Mouse (Mus musculus): ENCODE results near the gene Olfr512. TPM values are rescaled to one million over a fixed set of nuclear protein-coding genes. Genes with fewer than 3 reads are reported as not detected.

Gene Olfr512
- not detected in 2 replicates for polyA plus RNA-seq (2012; rRNA removed)

GRCm38 (mm10) chr7:108713020-108713419, at the start of gene Olfr512:
TSS of gene Olfr512 (plus strand) at chr7:108713320.

GRCm38 (mm10) chr7:108666118-108666517, 47.0 kb upstream of the Olfr512 start, which contains the start of gene Olfr510:
TSS of gene Olfr510 (plus strand) at chr7:108666418.

DNA sequence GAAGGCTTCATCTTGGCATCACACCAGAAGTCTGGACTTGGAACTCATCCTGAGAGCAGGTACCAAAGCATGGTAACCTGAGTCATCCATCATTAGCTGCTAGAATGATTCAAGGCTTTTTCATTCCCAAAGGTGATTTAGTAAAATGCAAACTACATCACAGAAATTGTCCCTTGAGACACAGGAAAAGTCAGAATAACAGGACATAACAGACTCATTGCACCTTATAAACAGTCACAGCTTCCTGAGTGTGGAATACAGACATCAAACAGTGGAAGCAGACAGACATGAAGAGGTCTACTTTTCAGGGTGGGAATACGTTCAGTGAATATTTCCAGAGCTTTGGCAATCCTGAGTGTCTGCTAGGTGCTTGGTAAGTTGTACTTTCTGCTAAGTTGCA, 37.6 kb downstream of the Olfr512 start, which contains the start of gene Olfr513:
Gene Olfr513, plus strand, starts transcription at position 301 of the 400 bp plus-strand sequence.

Other genes with a start within 250 kb of the Olfr512 start
- not detected in 2 replicates for gene Olfr498, start 248.0 kb upstream of the Olfr512 start, polyA plus RNA-seq (2012; rRNA removed)
- not detected in 2 replicates for gene Olfr502, start 188.3 kb upstream of the Olfr512 start, polyA plus RNA-seq (2012; rRNA removed)
- not detected in 2 replicates for gene Olfr503, start 168.8 kb upstream of the Olfr512 start, polyA plus RNA-seq (2012; rRNA removed)
- gene Olfr504, start 147.5 kb upstream of the Olfr512 start, polyA plus RNA-seq (2012; rRNA removed), result not detected in 2 replicates
- gene Olfr506, start 102.5 kb upstream of the Olfr512 start, polyA plus RNA-seq (2012; rRNA removed), result not detected in 2 replicates
- gene Olfr507, start 91.5 kb upstream of the Olfr512 start, polyA plus RNA-seq (2012; rRNA removed), result not detected in 2 replicates
- not detected in 2 replicates for gene Olfr508, start 83.3 kb upstream of the Olfr512 start, polyA plus RNA-seq (2012; rRNA removed)
- gene Olfr509, start 61.4 kb upstream of the Olfr512 start, polyA plus RNA-seq (2012; rRNA removed), result not detected in 2 replicates
- not detected in 2 replicates for gene Olfr510, start 46.9 kb upstream of the Olfr512 start, polyA plus RNA-seq (2012; rRNA removed)
- not detected in 2 replicates for gene Olfr513, start 37.7 kb downstream of the Olfr512 start, polyA plus RNA-seq (2012; rRNA removed)
- gene Olfr514, start 112.7 kb downstream of the Olfr512 start, polyA plus RNA-seq (2012; rRNA removed), result not detected in 2 replicates
- not detected in 2 replicates for gene Olfr516, start 137.2 kb downstream of the Olfr512 start, polyA plus RNA-seq (2012; rRNA removed)
- gene Olfr517, start 159.1 kb downstream of the Olfr512 start, polyA plus RNA-seq (2012; rRNA removed), result not detected in 2 replicates
- gene Olfr518, start 171.7 kb downstream of the Olfr512 start, polyA plus RNA-seq (2012; rRNA removed), result not detected in 2 replicates
- gene Olfr519, start 181.1 kb downstream of the Olfr512 start, polyA plus RNA-seq (2012; rRNA removed), result not detected in 2 replicates
- 1.5 and 1.6 TPM in 2 replicates for gene Nlrp10, start 216.9 kb downstream of the Olfr512 start, polyA plus RNA-seq (2012; rRNA removed)
- gene Eif3f, start 221.1 kb downstream of the Olfr512 start, polyA plus RNA-seq (2012; rRNA removed), result 332 and 356 TPM in 2 replicates
- gene Tub, start 237.0 kb downstream of the Olfr512 start, polyA plus RNA-seq (2012; rRNA removed), result 3.8 and 4.6 TPM in 2 replicates

Data from ovary, adult 2 months (tissue).